Mouse (Mus musculus): ENCODE data around the gene Fh1. TPM values are rescaled to one million over a fixed set of nuclear protein-coding genes. Genes with fewer than 3 reads are reported as not detected.

Fh1 gene
- 10 to 100 TPM; 78.0 to 79.3 TPM for total RNA-seq (2021)
- long read RNA-seq, transcript Fh1-203 (3 exons, 936 nt): minor isoform, 6 of 100 reads
- long read RNA-seq, transcript Fh1-201 (10 exons, 2,636 nt): major isoform, 89 of 100 reads
- long read RNA-seq, partial matches to known transcripts: 1 of 100 reads
- long read RNA-seq, other reads (novel, unspliced or antisense): 4 of 100 reads

DNA sequence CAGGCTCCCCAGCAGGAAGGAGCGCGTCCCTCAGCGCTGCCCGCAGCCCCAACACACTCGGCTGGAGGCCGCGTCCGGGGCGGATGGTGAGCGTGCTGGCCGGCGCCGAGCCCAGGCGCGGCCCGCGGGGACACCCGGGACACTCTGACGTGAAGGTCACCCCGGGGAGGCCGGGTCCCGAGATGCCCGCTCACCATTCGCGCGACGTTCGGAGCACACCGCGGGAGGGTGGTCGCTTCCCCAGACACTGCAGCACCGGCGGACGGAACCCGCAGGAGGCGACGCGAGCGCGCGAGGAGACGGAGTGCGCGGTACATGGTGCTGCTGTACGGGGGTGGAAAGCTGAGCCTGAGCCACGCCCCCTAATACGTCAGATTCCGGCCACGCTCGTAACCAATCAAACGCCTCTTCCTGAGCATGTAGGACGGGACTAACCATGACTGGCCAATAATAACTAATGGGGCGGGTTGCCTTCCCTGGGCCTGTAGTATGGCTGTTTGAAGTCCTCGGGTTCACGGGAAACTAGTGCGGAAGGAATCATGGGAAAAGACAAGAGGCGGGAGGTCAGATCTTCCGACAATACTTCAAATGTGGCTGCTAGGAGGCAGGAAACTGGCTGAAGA, at the start of gene Fh1:
Gene Fh1 (minus strand): TSS at position 379 of the 623 bp plus-strand sequence.
- peak; percentile 94 to 98 for DNase-seq (ENCODE audit: low spot score in 2 of 2)

DNA sequence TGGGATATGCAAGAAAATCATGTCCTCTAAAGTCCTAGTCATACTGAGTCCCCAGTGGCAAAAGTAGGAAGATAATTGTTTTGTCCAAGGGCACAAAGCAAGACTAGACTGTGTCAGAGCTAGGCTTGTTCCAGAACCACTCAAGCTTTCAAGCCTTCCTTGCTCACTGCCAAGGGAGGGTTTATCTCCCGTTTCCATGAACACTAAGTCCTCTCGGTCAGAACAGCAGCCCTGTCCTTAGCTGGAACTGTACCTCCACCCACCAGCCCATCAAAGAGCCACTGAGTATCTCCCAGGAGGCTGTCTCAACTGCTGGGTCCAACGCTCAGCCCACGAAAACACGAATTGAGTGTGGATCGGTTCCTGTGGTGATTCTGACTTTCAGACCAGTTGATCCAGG, 49.7 kb upstream of the Fh1 start:
- DNase-seq (ENCODE audit: low spot score in 2 of 2): no peak

- DNase-seq (ENCODE audit: low spot score in 2 of 2): no peak
Observed at GRCm38 (mm10) chr1:175673563-175674325, 48.3 kb upstream of the Fh1 start.

DNA sequence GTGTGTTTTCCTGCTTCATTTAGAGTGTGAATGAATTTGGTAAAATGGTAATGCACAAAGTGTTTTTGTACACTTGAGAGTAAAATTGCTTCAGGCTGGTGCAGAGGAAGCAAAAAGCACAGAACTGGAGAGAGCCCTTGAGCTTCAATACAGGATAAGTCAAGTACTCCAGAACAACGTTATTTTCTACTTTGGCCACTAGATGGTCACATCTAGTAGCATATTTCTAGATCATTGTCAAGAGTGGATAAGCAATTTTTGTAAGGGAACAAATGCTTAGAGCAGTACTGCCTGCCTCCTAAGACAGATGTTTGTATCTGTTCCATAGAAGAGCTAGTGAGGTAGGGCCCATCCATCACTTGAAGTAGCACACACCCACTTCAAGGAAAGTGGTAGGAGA, 46.2 kb upstream of the Fh1 start:
- DNase-seq (ENCODE audit: low spot score in 2 of 2): no peak

GRCm38 (mm10) chr1:175670042-175670441, 44.6 kb upstream of the Fh1 start:
- no peak for DNase-seq (ENCODE audit: low spot score in 2 of 2)

- no peak for DNase-seq (ENCODE audit: low spot score in 2 of 2)
Observed at GRCm38 (mm10) chr1:175669456-175669855, 44.0 kb upstream of the Fh1 start.

- peak in 1 of 2 experiments; percentile 43 for DNase-seq (ENCODE audit: low spot score in 2 of 2)
Observed at GRCm38 (mm10) chr1:175668666-175669405, 43.4 kb upstream of the Fh1 start.

GRCm38 (mm10) chr1:175659900-175660299, 34.5 kb upstream of the Fh1 start:
- DNase-seq (ENCODE audit: low spot score in 2 of 2): no peak

- no peak for DNase-seq (ENCODE audit: low spot score in 2 of 2)
Observed at GRCm38 (mm10) chr1:175648615-175649014, 23.2 kb upstream of the Fh1 start.

GRCm38 (mm10) chr1:175646952-175647351, 21.5 kb upstream of the Fh1 start:
- no peak for DNase-seq (ENCODE audit: low spot score in 2 of 2)

- no peak for DNase-seq (ENCODE audit: low spot score in 2 of 2)
Observed at GRCm38 (mm10) chr1:175643496-175644265, 18.2 kb upstream of the Fh1 start.

- no peak for DNase-seq (ENCODE audit: low spot score in 2 of 2)
Observed at GRCm38 (mm10) chr1:175640435-175641150, 15.2 kb upstream of the Fh1 start.

DNA sequence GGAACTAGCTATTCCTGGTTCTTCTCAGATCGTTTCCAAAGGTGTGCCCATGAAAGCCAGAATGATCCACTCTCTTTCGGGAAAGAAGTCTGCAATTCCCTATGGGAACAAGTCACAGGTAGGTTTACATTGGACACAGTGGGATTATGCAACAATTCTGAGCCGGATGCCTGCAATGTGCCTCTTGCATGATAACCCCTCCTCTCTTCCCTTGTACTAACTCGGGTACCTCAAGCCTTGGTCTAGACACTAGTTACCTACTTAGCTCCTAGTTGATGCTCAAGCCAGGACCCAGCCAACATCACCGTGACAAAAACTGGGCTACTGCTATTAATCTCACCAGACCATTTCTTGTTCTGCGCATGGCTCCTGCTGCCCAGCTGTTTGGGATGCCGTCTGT, 13.6 kb upstream of the Fh1 start:
- no peak for DNase-seq (ENCODE audit: low spot score in 2 of 2)

GRCm38 (mm10) chr1:175637677-175638076, 12.2 kb upstream of the Fh1 start:
- DNase-seq (ENCODE audit: low spot score in 2 of 2): no peak

DNA sequence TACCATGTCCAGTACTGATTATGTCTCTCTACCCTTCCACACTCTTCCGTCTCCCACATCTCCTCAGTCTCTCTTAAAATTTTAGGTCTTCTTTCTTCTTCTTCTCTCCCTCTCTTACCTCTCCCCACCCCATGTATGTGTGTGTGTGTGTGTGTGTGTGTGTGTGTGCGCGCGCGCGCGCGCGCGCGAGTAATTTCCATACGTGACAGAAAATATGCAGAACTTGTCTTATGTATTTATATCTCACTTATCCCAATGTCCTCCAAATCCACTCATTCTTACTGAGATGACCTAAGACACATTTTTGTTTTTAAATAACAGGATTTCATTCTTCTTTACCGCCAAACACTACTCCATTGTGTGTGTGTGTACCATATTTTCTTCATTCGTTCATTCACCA, 7.0 kb upstream of the Fh1 start:
- no peak for DNase-seq (ENCODE audit: low spot score in 2 of 2)

DNA sequence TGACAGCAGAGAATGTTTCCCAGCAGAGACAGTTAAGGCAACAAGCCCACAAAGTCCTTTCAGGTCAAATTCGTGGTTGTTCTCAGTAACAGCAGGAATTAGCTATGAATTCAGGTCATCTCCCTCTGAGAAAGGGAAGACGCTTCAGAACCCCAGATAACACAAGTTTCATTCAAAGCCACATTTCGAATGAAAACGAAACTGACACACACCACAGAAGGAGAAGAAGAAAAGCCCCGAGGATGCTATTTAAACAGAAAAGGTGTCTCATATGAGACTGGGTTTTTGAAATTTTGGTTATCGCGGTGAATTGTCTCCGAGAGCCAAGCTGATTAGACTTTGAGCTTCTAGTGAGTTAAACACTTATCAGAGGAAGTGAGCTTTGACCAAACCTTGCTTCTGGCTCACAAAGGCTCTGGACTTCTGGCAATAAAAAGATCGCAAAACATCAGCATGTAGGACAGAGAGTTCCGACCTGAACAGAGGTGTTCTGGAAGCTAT, 6.3 kb upstream of the Fh1 start:
- DNase-seq (ENCODE audit: low spot score in 2 of 2): no peak

GRCm38 (mm10) chr1:175631080-175631479, 5.6 kb upstream of the Fh1 start:
- DNase-seq (ENCODE audit: low spot score in 2 of 2): no peak

DNA sequence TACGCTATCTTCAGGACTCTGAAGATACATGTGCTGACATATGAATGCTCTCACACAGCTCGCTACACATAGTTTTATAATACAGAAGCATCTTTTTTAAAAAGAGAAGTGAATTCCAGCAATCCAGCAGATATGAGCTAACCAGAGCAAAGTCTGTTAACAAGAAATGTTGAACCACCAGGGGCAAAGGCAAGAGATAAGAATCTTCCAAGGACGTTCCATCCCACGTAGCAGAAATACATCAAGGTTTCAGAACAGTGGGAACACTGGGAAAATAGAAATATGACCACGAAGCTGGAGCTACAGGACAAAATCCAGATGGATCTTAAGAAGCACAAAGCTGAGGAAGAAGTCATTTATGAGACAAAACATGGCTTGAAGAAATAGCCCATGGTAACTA, 4.9 kb upstream of the Fh1 start:
- DNase-seq (ENCODE audit: low spot score in 2 of 2): no peak

DNA sequence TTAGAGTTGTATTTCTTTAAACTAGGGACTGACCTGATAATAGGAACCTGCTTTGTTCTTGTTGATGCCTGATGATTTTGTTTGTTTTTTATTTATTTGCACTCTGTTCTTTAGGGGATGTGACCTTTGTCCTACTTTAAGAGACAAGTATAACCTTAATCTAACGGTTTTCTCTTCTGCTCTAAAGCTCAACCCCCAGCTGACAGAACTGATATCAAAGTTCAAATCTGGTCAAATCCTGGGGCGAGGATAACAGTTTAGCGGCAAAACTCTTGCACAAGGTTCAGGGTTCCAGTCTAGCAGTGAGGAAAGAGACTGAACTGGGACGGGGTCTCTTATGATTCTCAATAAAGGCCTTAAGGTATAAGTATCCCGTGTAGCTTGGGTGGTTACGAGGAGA, 3.8 kb upstream of the Fh1 start:
- no peak for DNase-seq (ENCODE audit: low spot score in 2 of 2)

GRCm38 (mm10) chr1:175625990-175626692, 706 bp upstream of the Fh1 start:
- DNase-seq (ENCODE audit: low spot score in 2 of 2): peak in 1 of 2 experiments; percentile 50
